Comparison of ENCODE assay signal across 8 mouse cellular contexts in the genomic region with DNA sequence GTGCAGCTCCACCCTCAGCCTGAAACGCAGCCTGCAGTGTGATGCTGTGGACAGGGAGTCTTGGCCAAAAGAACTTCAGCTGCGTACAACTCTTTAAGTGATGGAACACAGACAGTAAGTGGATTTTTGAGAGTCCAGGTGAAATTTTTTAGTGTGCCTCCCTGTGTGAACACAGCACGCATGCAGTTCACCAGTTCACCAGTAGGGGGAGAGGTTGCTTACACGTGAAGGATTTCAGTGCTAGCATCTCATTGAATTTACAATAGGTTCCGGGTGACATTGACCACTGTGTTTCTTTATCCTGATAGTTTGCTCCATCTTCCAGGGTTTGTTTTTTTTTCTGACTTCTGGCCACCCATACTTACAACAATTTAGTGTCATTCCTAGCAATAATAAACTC. TPM values are rescaled to one million over a fixed set of nuclear protein-coding genes. Genes with fewer than 3 reads are reported as not detected.
DNase-seq lines count a peak whose midpoint lies in the region; ATAC-seq and TF ChIP-seq lines count a peak whose summit lies in the region.

No protein-coding gene starts in this region.

- no peaks in the 10 kb centered on the region for H3K4me1 ChIP-seq in kidney, embryonic 16.5 days (ENCODE audit: insufficient read depth, low read length)
- no peaks in the 10 kb centered on the region for H3K4me1 ChIP-seq in limb, embryonic 10.5 days
- no peaks in the 10 kb centered on the region for H3K4me1 ChIP-seq in thymus, adult 2 months (replicated peaks; ENCODE audit: control insufficient read depth, insufficient read depth, low read length)

- no peak overlapping the region for H3K27ac ChIP-seq in kidney, embryonic 16.5 days (ENCODE audit: low read length)
- no peak overlapping the region for H3K27ac ChIP-seq in limb, embryonic 10.5 days
- H3K27ac ChIP-seq in thymus, adult 2 months (ENCODE audit: control insufficient read depth, insufficient read depth, low read length): no peak overlapping the region

- no peak for TF ChIP-seq CTCF in thymus, adult 2 months (IDR thresholded peaks at IDR 0.05; ENCODE audit: borderline replicate concordance, control insufficient read depth, extremely low read depth, insufficient read depth, low read length, poor library complexity)

- 58% methylated on average over 5 of the region's 5 CpGs for whole genome bisulfite sequencing in kidney, embryonic 16.5 days
- 59% methylated on average over 5 of the region's 5 CpGs for WGBS in limb, embryonic 10.5 days
- 55% methylated on average over 5 of the region's 5 CpGs for WGBS in thymus, adult 2 months

- intact Hi-C loops in heart, postnatal 36 days (cut with DNase I): loop anchor here (5.0 kb wide), 1 partner anchor 70 kb away; a partner anchor contains a TSS

- DNase-seq in kidney, adult 11 months: peak; percentile 30
- DNase-seq in T-cell, adult 2 months (ENCODE audit: low spot score): peak; percentile 47
- peak; percentile 47 for DNase-seq in cerebellum, postnatal 36 days
- peak; percentile 60 to 79 for DNase-seq in heart, postnatal 36 days
- DNase-seq in limb, embryonic 10.5 days (ENCODE audit: low spot score): peak; percentile 75
- DNase-seq in ovary, postnatal 36 days (ENCODE audit: low spot score): peak; percentile 40
- peak; percentile 78 for DNase-seq in thymus, adult 2 months

- H3K9me3 ChIP-seq in kidney, embryonic 16.5 days (ENCODE audit: low read length): peaks cover under 1% of the 10 kb centered on the region; the same call in 1 of the 2 replicates
- H3K9me3 ChIP-seq in limb, embryonic 10.5 days (replicated peaks): no peaks in the 10 kb centered on the region

- no peaks in the 10 kb centered on the region for H3K27me3 ChIP-seq in kidney, embryonic 16.5 days (ENCODE audit: insufficient read depth, low read length)
- no peaks in the 10 kb centered on the region for H3K27me3 ChIP-seq in limb, embryonic 10.5 days (ENCODE audit: low read depth, poor library complexity, severe bottlenecking)
- H3K27me3 ChIP-seq in thymus, adult 2 months (ENCODE audit: control insufficient read depth, insufficient read depth, low read length): no peaks in the 10 kb centered on the region

- no peak overlapping the region for H3K4me3 ChIP-seq in kidney, embryonic 16.5 days (ENCODE audit: low read length)
- no peak overlapping the region for H3K4me3 ChIP-seq in limb, embryonic 10.5 days
- no peak overlapping the region for H3K4me3 ChIP-seq in thymus, adult 2 months (ENCODE audit: control insufficient read depth, insufficient read depth, low read length)

- ATAC-seq in kidney, embryonic 16.5 days (ENCODE audit: low FRiP score, low TSS enrichment): no peak

- no peaks in the 10 kb centered on the region for H3K36me3 ChIP-seq in kidney, embryonic 16.5 days (ENCODE audit: insufficient read depth, low read length)
- H3K36me3 ChIP-seq in limb, embryonic 10.5 days: no peaks in the 10 kb centered on the region; the same call in 1 of the 2 replicates
- no peaks in the 10 kb centered on the region for H3K36me3 ChIP-seq in thymus, adult 2 months (ENCODE audit: control insufficient read depth, insufficient read depth, low read length)

- no peak for TF ChIP-seq POLR2A in thymus, adult 2 months (IDR thresholded peaks at IDR 0.05; ENCODE audit: control insufficient read depth, extremely low read depth, insufficient read depth, low read length, poor library complexity)

- H3K4me2 ChIP-seq in kidney, embryonic 16.5 days (replicated peaks; ENCODE audit: low read depth, low read length): no peak overlapping the region

- H3K9ac ChIP-seq in kidney, embryonic 16.5 days (replicated peaks; ENCODE audit: low read length): no peak overlapping the region

RNA-seq across cellular contexts. Expression of a gene that starts 45.4 kb away (rescaled TPM):
- 4.4 and 6.7 TPM in 2 replicates for polyA plus RNA-seq in kidney, embryonic 16.5 days (2015; fragmentation: Nextera tagmentation; extraction: Ambion mirVana)
- 1 to 10 TPM; 3.3 to 4.4 TPM for total RNA-seq in heart, postnatal 36 days (2021)
- 5.3 and 7.8 TPM in 2 replicates for polyA plus RNA-seq in limb, embryonic 10.5 days (2016; fragmentation: Nextera tagmentation; extraction: Ambion mirVana)
- 0.53 and 0.57 TPM in 2 replicates for polyA plus RNA-seq in thymus, adult 2 months (2012; rRNA removed)
